Mouse (Mus musculus): Measurements from ENCODE around the gene Slc2a6.

Gene Slc2a6

GRCm38 (mm10) chr2:27027618-27028436 lies at the start of gene Slc2a6:
Gene Slc2a6 (minus strand): TSS chr2:27027998.
- DNase-seq (ENCODE audit: extremely low spot score): peak; percentile 80

DNA sequence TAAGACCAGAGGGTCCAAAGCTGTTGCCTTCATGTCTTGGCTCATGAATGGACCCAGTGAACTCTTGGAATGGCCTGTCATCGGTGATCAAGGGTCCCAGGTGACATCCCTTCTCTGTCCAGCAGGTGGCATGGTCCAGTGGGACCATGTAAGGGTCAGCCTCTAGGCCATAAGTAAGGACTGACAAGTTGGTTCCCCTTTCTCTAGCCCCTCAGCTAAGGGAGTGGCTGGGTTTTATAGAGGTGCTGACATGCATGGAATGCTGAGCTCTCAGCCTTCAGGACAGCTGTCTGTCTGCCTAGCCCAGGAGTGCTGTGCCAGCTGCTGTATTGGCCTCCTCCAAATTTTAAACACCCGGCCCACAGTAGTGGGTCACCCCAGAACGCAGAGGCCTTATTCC lies 47.7 kb upstream of the Slc2a6 start:
- DNase-seq (ENCODE audit: extremely low spot score): no peak

GRCm38 (mm10) chr2:27074804-27075203 lies 47.0 kb upstream of the Slc2a6 start:
- no peak for DNase-seq (ENCODE audit: extremely low spot score)

DNA sequence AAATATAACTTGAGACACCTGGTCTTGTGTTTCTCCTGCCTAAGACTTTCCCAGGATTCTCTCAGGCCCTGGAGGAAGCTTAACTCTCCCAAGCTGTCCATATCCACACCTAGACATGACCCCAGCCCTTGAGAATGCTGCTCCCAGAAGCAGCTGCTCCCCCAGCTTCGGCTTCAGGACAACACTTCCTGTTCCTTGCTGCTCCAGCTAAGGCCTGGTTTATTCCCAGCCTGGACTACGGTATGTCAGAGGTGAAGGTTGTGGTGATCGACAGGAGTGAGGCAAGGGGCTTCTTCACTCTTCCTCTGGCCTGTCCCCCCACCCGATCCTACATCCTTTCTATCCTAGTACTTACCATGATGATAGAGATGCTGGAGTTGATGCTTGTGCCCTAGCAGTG lies 45.6 kb upstream of the Slc2a6 start:
- no peak for DNase-seq (ENCODE audit: extremely low spot score)

DNA sequence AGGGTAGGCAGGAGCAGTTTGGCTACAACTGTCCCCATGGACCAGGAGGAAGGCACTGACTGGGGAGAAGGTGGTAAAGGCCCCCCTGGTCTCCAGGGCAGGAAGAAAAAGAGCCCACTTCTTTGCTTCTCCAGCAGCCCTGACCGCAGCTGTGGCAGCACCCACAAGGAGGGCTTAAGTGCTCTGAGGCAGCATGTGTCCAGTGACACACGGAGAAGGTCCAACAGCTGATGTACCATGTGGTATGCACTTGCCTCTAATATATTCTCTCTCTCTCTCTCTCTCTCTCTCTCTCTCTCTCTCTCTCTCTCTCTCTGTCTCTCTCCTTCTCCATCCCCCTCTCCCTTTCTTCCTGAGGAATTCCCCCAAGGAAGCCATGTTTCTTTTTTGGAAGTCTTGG lies 44.2 kb upstream of the Slc2a6 start, which contains the start of gene Mymk:
Mymk (minus strand) TSS at position 202 of the 400 bp plus-strand sequence.
- DNase-seq (ENCODE audit: extremely low spot score): no peak

DNA sequence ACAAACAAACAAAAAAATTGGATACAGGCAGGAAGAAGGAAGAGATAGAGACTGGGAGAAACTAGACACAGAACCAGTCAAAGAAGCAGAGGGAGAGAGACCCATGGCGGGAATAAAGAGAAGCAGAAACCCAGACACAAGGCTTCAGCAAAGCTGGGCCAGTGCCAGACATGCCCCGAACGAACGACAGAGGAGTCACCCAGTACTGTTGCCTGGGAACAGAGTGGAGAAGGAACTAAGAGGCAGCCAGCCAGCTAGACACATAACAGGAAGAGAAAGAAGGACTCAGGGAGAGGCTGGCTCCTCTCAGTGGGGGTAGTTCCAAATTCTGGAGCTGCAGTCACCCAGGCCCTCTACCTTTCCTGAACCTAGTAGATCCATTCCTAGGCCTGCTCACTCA lies 43.3 kb upstream of the Slc2a6 start:
- DNase-seq (ENCODE audit: extremely low spot score): no peak

DNA sequence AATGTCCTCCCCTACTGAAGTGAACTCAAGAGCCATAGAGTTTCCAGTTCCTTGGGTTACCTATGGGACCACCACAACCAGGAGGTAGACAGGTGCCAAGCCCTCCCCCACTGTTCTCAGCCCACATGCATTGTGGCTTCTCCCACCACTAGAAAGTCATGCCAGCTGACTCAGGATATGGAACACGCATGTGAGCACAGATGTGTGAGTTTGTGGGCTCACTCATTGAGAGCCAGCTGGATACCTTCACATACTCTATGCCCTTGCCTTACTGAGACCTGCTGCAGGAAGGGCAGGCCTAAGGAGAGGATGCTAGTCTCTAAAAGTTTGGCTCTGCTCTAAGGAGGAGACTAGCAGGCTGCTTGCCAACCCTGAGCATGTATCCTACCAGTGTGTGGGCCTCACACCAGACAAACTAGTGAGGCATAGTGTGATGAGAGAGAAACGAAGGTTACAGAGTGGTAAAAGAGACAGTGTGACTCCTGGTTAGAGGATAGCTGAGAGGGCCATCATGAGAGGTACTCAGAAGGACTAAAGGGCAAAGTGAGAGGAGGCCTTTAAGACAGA lies 42.5 kb upstream of the Slc2a6 start:
- no peak for DNase-seq (ENCODE audit: extremely low spot score)

GRCm38 (mm10) chr2:27069646-27070045 lies 41.8 kb upstream of the Slc2a6 start:
- DNase-seq (ENCODE audit: extremely low spot score): no peak

GRCm38 (mm10) chr2:27067996-27068395 lies 40.2 kb upstream of the Slc2a6 start:
- DNase-seq (ENCODE audit: extremely low spot score): no peak

DNA sequence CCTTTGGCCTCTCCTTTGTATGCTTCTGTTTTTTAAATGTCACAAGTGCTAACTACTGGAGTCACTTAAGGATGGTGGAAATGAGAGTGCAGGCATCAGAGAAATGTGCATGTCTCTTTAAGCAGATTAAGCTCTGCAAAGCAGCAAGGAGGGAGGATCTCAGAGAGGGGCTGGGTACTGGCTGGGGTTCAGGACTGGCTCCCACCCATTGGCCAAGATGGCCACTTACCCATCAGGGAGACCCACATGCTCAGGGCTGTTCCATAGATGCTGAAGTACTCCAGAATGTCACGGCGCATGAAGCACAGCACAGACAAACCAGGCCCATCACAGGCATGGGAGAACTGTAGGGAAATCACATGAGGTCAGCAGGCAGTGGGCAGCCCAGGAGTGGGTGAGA lies 39.3 kb upstream of the Slc2a6 start:
- DNase-seq (ENCODE audit: extremely low spot score): no peak

GRCm38 (mm10) chr2:27059187-27059586 lies 31.4 kb upstream of the Slc2a6 start:
- no peak for DNase-seq (ENCODE audit: extremely low spot score)

DNA sequence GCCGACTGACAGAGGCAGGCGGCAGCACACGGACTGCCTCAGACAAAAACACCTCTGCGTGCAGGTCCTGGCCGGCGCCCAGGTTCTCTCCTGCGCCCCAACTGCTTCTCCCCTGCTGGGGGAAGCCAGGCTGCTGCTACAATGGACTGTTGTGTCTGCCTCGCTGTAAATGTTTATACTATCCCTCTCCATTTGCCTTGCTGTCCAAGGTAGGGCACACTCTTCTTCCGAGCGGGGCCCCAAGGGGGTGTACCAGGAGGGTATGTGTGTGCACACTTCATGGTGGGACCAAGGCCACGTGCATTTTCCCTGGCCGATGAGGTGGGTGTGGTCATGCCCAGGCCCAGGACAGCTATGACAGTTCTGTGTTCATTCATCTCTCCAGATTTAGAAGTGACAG lies 31.0 kb upstream of the Slc2a6 start:
- DNase-seq (ENCODE audit: extremely low spot score): no peak

GRCm38 (mm10) chr2:27058251-27058650 lies 30.5 kb upstream of the Slc2a6 start:
- no peak for DNase-seq (ENCODE audit: extremely low spot score)

- no peak for DNase-seq (ENCODE audit: extremely low spot score)
Measured at GRCm38 (mm10) chr2:27049408-27049807, 21.6 kb upstream of the Slc2a6 start.

DNA sequence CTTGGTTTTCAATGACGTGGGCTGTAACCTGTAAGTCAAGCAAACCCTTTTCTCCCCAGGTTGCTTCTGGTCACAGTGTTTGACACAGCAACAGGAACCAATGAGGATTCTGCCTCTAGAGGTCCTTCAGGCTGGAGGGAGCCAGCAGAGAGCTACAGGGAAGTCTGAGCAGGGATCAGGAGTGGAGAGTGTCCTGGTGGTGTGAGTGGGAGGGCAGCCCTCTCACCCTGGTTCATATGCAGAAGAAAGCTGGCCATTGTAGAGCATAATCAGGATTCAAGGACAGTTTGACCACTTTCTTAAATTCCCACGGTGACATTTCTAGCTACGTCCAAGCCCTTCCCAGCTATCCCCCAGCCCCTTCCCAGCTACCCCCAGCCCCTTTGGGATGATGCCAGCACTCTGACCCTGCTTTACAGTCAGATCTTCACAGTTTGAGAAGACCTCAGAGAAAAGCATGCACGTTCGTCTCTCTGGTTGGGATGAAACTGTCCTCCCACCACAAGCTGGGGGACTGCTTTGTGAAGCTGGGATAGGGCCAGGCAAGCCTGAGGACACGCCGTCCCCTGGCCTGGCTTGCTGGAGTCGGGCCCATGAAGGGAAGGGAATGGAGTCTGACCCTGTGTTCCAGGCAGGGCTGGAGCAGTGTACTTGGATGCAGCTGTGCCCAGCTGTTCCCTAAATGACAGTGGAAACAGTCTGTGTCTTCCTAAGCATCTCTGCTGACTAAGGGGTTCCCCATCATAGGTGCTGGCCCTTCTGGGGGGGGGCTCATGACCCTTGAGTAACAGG lies 18.4 kb upstream of the Slc2a6 start:
- DNase-seq (ENCODE audit: extremely low spot score): no peak

GRCm38 (mm10) chr2:27044641-27045040 lies 16.8 kb upstream of the Slc2a6 start:
- no peak for DNase-seq (ENCODE audit: extremely low spot score)

GRCm38 (mm10) chr2:27044166-27044565 lies 16.4 kb upstream of the Slc2a6 start:
- DNase-seq (ENCODE audit: extremely low spot score): no peak

- DNase-seq (ENCODE audit: extremely low spot score): peak; percentile 78
Measured at GRCm38 (mm10) chr2:27043461-27043860, 15.7 kb upstream of the Slc2a6 start.

DNA sequence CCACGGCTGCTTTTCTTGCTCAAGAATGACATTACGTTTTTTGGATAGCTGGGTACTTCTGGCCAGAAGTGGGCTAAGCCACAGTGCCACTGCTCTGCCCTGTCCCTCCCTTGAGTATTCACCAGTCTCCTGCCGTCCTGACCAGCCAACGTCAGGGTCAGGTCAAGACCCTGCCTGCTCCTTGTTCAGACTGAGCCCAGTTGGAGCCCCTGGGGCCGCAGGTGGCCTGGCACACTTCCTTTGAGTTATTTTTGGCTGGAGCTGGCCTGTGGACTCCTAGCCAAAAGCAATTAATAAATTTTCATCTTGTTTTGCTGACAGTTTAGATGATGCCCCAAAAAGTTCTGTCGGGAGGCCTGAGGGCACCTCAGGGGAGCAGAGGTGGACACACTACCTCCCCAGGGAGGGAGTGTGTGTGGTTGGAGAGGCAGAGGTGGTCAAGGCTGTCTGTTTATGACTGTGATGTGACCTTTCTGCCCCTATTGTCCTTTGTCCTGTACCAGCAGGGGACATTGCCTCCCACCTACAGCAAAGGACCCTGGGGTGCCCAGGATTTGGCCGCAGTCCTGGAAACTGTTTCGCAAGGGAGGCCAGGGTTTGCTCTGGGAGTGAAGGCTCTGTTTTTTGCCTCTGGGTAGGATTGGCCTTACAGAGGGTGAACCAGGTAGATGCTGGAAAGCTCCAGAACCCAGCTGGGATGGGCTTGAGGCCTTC lies 14.5 kb upstream of the Slc2a6 start:
- DNase-seq (ENCODE audit: extremely low spot score): no peak

GRCm38 (mm10) chr2:27039286-27039685 lies 11.5 kb upstream of the Slc2a6 start:
- peak; percentile 17 for DNase-seq (ENCODE audit: extremely low spot score)

DNA sequence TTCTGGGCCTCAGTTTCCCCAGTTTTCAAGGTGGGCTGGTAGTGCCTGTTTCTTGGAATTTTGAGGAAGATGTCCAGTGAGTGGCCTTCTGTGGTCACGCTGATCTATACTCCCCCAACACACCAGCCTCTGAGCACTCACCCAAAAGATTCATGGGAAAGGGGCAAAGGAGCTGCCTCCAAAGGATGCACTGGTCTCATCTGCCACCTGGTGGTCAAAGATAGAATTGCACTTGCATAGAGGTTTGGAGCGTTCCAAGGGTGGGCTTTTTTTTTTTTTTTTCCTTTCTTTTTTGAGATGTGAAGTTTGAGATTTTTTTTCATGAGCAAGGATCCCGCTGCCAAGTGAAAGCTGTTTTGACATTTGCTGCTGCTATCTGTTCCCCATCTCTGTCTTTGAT lies 10.8 kb upstream of the Slc2a6 start:
- DNase-seq (ENCODE audit: extremely low spot score): peak; percentile 77

GRCm38 (mm10) chr2:27037008-27037407 lies 9.2 kb upstream of the Slc2a6 start:
- no peak for DNase-seq (ENCODE audit: extremely low spot score)

Data from embryo, embryonic 9.5 days (tissue).